Mouse (Mus musculus): ENCODE data around the gene Lrrc1. TPM values are rescaled to one million over a fixed set of nuclear protein-coding genes. Genes with fewer than 3 reads are reported as not detected.

The Lrrc1 gene
- polyA plus RNA-seq, 1 experiment from 2014 or later = 5.0 TPM

DNA sequence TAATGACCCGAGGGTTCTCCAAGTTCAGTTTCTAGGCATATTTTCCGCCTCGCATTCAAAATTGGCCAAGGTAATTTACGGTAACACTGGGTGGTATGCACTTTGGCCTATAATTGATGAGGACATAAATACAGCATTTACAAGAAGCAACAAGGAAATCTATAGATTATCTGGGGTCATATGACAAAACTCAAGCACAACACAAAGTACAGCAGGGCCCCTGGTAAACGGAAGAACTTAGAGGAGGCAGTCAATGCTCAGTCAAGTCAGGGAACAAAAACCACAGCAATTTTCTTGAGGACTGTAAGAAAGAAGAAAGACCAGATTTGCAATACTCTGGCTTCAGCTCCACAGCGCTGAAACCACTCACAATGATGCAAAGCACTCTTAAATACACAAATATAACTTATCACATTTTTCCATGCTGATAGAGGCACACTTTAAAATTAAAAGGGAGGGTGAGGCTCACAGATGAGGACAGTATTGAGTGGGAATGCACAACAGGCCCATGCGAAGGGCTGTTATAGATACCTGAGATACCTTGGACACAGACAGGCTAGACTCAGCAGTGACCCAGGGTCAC lies 27.8 kb downstream of the Lrrc1 start:
- WGBS = 93% methylated on average over 7 of the region's 7 CpGs
- no peak for ATAC-seq (ENCODE audit: low FRiP score)
- no peaks in the 10 kb centered on the region for H3K27me3 ChIP-seq (ENCODE audit: control insufficient read depth, insufficient read depth, low read length)

GRCm38 (mm10) chr9:77513892-77514291 lies 30.8 kb downstream of the Lrrc1 start:
- H3K4me3 ChIP-seq (ENCODE audit: low read depth, low read length) = no peak overlapping the region

More for the DNA sequence above, 27.8 kb downstream of the Lrrc1 start:
- H3K9ac ChIP-seq (ENCODE audit: low read length) = no peak overlapping the region
- no peak overlapping the region for H3K4me3 ChIP-seq (ENCODE audit: low read depth, low read length)
- H3K4me1 ChIP-seq (ENCODE audit: control insufficient read depth, insufficient read depth, low read length) = peaks cover 2% of the 10 kb centered on the region
- no peak for DNase-seq (ENCODE audit: low spot score, missing footprints)
- no peaks in the 10 kb centered on the region for H3K36me3 ChIP-seq (ENCODE audit: control insufficient read depth, insufficient read depth, low read length)
- no peak overlapping the region for H3K4me2 ChIP-seq
- H3K27ac ChIP-seq (ENCODE audit: low read depth, low read length) = no peak overlapping the region
- H3K9me3 ChIP-seq (ENCODE audit: control insufficient read depth, low read length) = no peaks in the 10 kb centered on the region

GRCm38 (mm10) chr9:77512220-77512619 lies 32.5 kb downstream of the Lrrc1 start:
- no peak for ATAC-seq (ENCODE audit: low FRiP score)
- Histone ChIP-seq H3K9me3 (ENCODE audit: control insufficient read depth, low read length) (no peaks in the 10 kb centered on the region; the same call in 1 of the 2 replicates), H3K4me1 (ENCODE audit: control insufficient read depth, insufficient read depth, low read length) (peaks cover 2% of the 10 kb centered on the region), H3K27me3 (ENCODE audit: control insufficient read depth, insufficient read depth, low read length) (no peaks in the 10 kb centered on the region; the same call in 1 of the 2 replicates), H3K4me2 (no peak overlapping the region), H3K27ac (ENCODE audit: low read depth, low read length) (no peak overlapping the region), H3K9ac (ENCODE audit: low read length) (no peak overlapping the region), H3K4me3 (ENCODE audit: low read depth, low read length) (no peak overlapping the region), H3K36me3 (ENCODE audit: control insufficient read depth, insufficient read depth, low read length) (no peaks in the 10 kb centered on the region)
- no peak for DNase-seq (ENCODE audit: low spot score, missing footprints)
- WGBS = 52% methylated on average over 6 of the region's 6 CpGs

More at GRCm38 (mm10) chr9:77513892-77514291, 30.8 kb downstream of the Lrrc1 start:
- Histone ChIP-seq H3K4me2 (no peak overlapping the region), H3K36me3 (ENCODE audit: control insufficient read depth, insufficient read depth, low read length) (no peaks in the 10 kb centered on the region), H3K9ac (ENCODE audit: low read length) (no peak overlapping the region), H3K9me3 (ENCODE audit: control insufficient read depth, low read length) (no peaks in the 10 kb centered on the region; the same call in 1 of the 2 replicates), H3K27me3 (ENCODE audit: control insufficient read depth, insufficient read depth, low read length) (no peaks in the 10 kb centered on the region; the same call in 1 of the 2 replicates), H3K4me1 (ENCODE audit: control insufficient read depth, insufficient read depth, low read length) (peaks cover 2% of the 10 kb centered on the region), H3K27ac (ENCODE audit: low read depth, low read length) (no peak overlapping the region)
- no peak for ATAC-seq (ENCODE audit: low FRiP score)
- DNase-seq (ENCODE audit: low spot score, missing footprints) = no peak
- 71% methylated on average over 3 of the region's 3 CpGs for WGBS

GRCm38 (mm10) chr9:77510574-77510973 lies 34.1 kb downstream of the Lrrc1 start:
- Histone ChIP-seq H3K9me3 (ENCODE audit: control insufficient read depth, low read length) (no peaks in the 10 kb centered on the region; the same call in 1 of the 2 replicates), H3K4me1 (ENCODE audit: control insufficient read depth, insufficient read depth, low read length) (peaks cover 2% of the 10 kb centered on the region)

GRCm38 (mm10) chr9:77507743-77508394 lies 36.8 kb downstream of the Lrrc1 start:
- DNase-seq (ENCODE audit: low spot score, missing footprints) (no peak), ATAC-seq (ENCODE audit: low FRiP score) (no peak)
- Histone ChIP-seq H3K27ac (ENCODE audit: low read depth, low read length) (no peak overlapping the region), H3K4me1 (ENCODE audit: control insufficient read depth, insufficient read depth, low read length) (peaks cover 12% of the 10 kb centered on the region), H3K27me3 (ENCODE audit: control insufficient read depth, insufficient read depth, low read length) (no peaks in the 10 kb centered on the region; the same call in 1 of the 2 replicates), H3K4me2 (no peak overlapping the region), H3K4me3 (ENCODE audit: low read depth, low read length) (no peak overlapping the region), H3K36me3 (ENCODE audit: control insufficient read depth, insufficient read depth, low read length) (no peaks in the 10 kb centered on the region), H3K9ac (ENCODE audit: low read length) (no peak overlapping the region), H3K9me3 (ENCODE audit: control insufficient read depth, low read length) (no peaks in the 10 kb centered on the region; the same call in 1 of the 2 replicates)
- 90% methylated on average over 3 of the region's 3 CpGs for WGBS

More at GRCm38 (mm10) chr9:77510574-77510973, 34.1 kb downstream of the Lrrc1 start:
- Histone ChIP-seq H3K4me2 (no peak overlapping the region), H3K36me3 (ENCODE audit: control insufficient read depth, insufficient read depth, low read length) (no peaks in the 10 kb centered on the region), H3K27ac (ENCODE audit: low read depth, low read length) (no peak overlapping the region), H3K9ac (ENCODE audit: low read length) (no peak overlapping the region), H3K27me3 (ENCODE audit: control insufficient read depth, insufficient read depth, low read length) (no peaks in the 10 kb centered on the region; the same call in 1 of the 2 replicates), H3K4me3 (ENCODE audit: low read depth, low read length) (no peak overlapping the region)
- 79% methylated on average over 8 of the region's 8 CpGs for WGBS
- DNase-seq (ENCODE audit: low spot score, missing footprints) = no peak
- no peak for ATAC-seq (ENCODE audit: low FRiP score)

DNA sequence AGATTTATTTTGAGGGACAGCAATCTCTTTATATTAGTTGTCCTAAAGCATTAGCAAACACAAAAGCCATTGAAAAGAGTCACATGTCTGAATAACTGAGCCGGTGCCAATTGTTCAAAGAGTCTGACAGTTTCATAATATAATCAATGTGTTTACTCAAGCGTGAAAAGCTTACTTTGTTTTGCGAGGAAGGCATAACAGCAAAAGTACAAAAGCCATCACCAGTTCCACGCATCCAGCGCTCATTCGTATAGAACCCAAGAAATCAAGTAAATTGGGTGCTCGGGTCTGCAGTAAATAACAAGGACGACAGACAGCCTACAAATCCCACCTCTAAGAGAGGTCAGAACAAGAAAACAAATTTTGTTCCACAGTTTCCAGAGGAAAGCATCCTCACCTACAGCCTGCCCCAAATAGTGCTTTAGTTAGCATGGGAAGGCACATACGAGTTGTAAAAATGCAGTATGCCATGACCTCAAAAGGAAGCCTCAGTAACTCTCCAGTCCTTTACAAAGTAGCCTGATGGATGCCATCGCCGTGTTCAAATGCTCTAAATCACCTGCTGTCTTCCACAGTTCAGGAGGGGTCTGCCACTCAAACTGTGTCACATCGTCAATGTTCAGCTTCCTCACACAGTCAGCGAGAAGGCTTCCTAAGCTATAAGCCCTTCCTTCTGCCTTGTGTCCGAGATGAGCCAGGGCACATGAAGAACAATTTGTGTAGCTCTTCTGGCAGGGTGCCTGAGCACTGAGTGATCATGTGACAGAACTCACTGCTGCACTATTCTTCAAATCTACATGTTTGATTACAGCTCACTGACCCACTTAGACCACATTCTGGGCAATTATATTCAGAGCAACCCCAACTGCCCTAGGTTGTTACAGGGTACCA lies 41.9 kb downstream of the Lrrc1 start:
- H3K36me3 ChIP-seq (ENCODE audit: control insufficient read depth, insufficient read depth, low read length) = no peaks in the 10 kb centered on the region
- no peak overlapping the region for H3K4me3 ChIP-seq (ENCODE audit: low read depth, low read length)
- ATAC-seq (ENCODE audit: low FRiP score) (peak; percentile 73), DNase-seq (ENCODE audit: low spot score, missing footprints) (peak; percentile 93)
- WGBS = 11% methylated on average over 14 of the region's 14 CpGs
- no peak overlapping the region for H3K9ac ChIP-seq (ENCODE audit: low read length)
- peak overlapping the region; percentile 30; the same call in 1 of the 2 replicates for H3K4me2 ChIP-seq
- no peaks in the 10 kb centered on the region for H3K9me3 ChIP-seq (ENCODE audit: control insufficient read depth, low read length)
- H3K27ac ChIP-seq (ENCODE audit: low read depth, low read length) = no peak overlapping the region
- H3K27me3 ChIP-seq (ENCODE audit: control insufficient read depth, insufficient read depth, low read length) = peaks cover 9% of the 10 kb centered on the region; the same call in 1 of the 2 replicates
- peaks cover 22% of the 10 kb centered on the region for H3K4me1 ChIP-seq (ENCODE audit: control insufficient read depth, insufficient read depth, low read length)

DNA sequence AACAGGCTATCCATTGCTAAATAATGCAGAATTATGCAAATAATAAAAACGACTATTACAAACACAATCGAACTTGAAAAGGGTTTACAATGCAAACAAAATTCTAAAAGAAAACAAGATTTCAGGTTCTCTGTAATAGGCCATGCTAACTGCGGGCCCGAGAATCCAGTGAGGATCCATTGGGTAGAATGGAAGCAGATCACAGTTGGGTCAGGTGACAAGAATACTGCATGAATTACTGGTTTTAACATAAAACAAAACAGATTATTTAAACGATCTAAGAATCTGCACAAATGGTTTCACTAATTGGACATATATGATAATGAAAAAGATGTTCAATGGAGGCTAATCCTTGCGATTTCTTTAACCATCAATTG lies 42.5 kb downstream of the Lrrc1 start:
- Histone ChIP-seq H3K4me2 (peak overlapping the region; percentile 30; the same call in 1 of the 2 replicates), H3K9me3 (ENCODE audit: control insufficient read depth, low read length) (no peaks in the 10 kb centered on the region), H3K36me3 (ENCODE audit: control insufficient read depth, insufficient read depth, low read length) (no peaks in the 10 kb centered on the region), H3K9ac (ENCODE audit: low read length) (no peak overlapping the region), H3K4me1 (ENCODE audit: control insufficient read depth, insufficient read depth, low read length) (peaks cover 29% of the 10 kb centered on the region), H3K27me3 (ENCODE audit: control insufficient read depth, insufficient read depth, low read length) (peaks cover 9% of the 10 kb centered on the region; the same call in 1 of the 2 replicates), H3K27ac (ENCODE audit: low read depth, low read length) (no peak overlapping the region), H3K4me3 (ENCODE audit: low read depth, low read length) (no peak overlapping the region)
- 26% methylated on average over 6 of the region's 6 CpGs for WGBS
- peak; percentile 77 for ATAC-seq (ENCODE audit: low FRiP score)
- DNase-seq (ENCODE audit: low spot score, missing footprints) = no peak

GRCm38 (mm10) chr9:77499084-77499483 lies 45.6 kb downstream of the Lrrc1 start:
- Histone ChIP-seq H3K4me2 (no peak overlapping the region), H3K4me3 (ENCODE audit: low read depth, low read length) (no peak overlapping the region), H3K9ac (ENCODE audit: low read length) (no peak overlapping the region), H3K36me3 (ENCODE audit: control insufficient read depth, insufficient read depth, low read length) (no peaks in the 10 kb centered on the region), H3K27me3 (ENCODE audit: control insufficient read depth, insufficient read depth, low read length) (peaks cover 12% of the 10 kb centered on the region; the same call in 1 of the 2 replicates), H3K9me3 (ENCODE audit: control insufficient read depth, low read length) (no peaks in the 10 kb centered on the region), H3K4me1 (ENCODE audit: control insufficient read depth, insufficient read depth, low read length) (peaks cover 35% of the 10 kb centered on the region), H3K27ac (ENCODE audit: low read depth, low read length) (no peak overlapping the region)
- DNase-seq (ENCODE audit: low spot score, missing footprints) (no peak), ATAC-seq (ENCODE audit: low FRiP score) (no peak)
- WGBS = 87% methylated on average over 6 of the region's 6 CpGs

Measured in midbrain, embryonic 11.5 days (tissue).